Mouse (Mus musculus) granulocyte monocyte progenitor cell, adult 5-6 weeks (primary cell): ENCODE results near the gene Stx5a. TPM values are rescaled to one million over a fixed set of nuclear protein-coding genes. Genes with fewer than 3 reads are reported as not detected.

ENCODE experiments used
- ATAC-seq: replicated peaks from 2 replicates; pipeline ENCODE4 v1.8.0; 2016; ENCODE audit warnings: mild to moderate bottlenecking, moderate TSS enrichment, inconsistent platforms; ENCODE audit not compliant: poor library complexity, severe bottlenecking
- total RNA-seq, 2 experiments: library from RNA; stranded (forward) in 1 of 2; stranded (reverse) in 1 of 2; fragments of 200-712, 200-1000 nt in 1 of 2; fragments of >200 nt in 1 of 2; fragmentation: Nextera tagmentation in 1 of 2; gene quantifications; 2 replicates each; pipeline ENCODE4 v1.2.3; 2014 to 2017

The Stx5a gene
- total RNA-seq (2014; fragmentation: Nextera tagmentation): 63.4 and 64.7 TPM in 2 replicates
- total RNA-seq (2017): 43.0 and 62.0 TPM in 2 replicates

GRCm38 (mm10) chr19:8741243-8741869, at the start of gene Stx5a:
Gene Stx5a (plus strand): TSS chr19:8741413.
- ATAC-seq: peak; percentile 90

DNA sequence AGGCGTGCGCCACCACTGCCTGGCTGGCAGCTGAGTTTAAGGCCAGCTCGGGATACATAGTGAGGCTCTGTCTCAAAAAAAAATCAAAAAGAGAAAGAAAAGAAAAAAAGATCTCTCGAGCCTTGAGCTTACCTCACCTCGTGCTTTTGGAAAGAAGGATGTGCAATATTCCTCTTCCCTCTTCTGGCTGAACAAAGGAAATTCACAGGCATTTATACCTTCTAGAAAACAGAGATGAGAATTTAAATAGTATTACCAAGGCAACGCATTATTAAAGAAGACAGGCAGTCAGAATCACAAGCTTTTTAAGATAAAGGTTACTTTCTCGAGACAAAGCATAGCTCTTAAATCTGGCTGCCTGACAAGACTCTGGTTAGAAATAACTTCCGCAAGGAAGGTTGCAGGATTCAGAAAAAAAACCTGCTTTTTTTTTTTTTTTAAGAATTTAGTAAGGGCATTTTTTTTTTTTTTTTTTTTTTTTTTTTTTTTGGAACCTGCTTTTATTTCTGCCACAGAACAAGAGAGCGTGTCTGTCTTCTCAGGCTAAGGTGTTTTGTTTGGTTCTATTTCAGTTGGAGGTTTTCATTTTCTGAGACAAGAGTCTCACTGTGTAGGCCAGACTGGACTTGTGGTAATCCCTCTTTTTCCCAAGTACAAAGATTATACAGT, 49.2 kb upstream of the Stx5a start:
- no peak for ATAC-seq

DNA sequence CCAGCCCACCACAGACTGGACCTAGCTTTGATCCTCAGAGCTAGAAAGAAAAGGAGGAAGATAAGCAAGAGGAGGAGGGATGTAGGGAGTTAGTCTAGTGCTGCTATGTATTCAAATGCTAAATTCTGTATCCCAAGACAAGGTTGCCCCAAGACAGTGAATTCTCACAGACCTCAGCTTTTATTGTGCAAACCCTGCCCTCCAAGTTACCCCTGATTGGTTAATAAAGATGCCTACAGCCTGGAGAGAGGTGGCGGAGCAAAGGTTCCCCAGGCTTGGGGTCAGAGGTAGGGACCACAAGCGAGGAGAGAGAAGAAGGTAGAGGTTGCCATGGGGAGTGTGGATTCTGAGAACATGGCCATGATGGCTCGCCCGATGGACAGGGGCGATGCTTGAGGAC, 48.5 kb upstream of the Stx5a start:
- no peak for ATAC-seq

DNA sequence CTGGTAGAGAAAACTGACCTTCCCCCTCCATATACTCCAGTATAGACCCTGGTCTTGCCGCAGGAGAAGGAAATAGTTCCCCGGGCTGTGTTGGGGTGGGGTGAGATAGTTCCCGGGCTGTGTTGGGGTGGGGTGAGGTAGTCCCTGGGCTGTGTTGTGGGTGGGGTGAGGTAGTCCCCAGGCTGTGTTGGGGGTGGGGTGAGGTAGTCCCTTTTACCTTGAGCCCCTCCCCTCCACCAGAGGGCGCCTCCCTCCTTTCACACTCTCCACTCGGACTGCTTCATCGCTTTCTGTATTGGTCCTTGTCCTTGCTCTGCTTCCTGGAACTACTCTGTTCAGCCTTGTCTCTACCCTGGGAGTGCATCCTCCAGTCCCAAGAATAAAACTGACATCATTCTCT, 45.9 kb upstream of the Stx5a start:
- peak; percentile 70 for ATAC-seq

- ATAC-seq: no peak
Observed at GRCm38 (mm10) chr19:8699652-8700051, 41.6 kb upstream of the Stx5a start.

- no peak for ATAC-seq
Observed at GRCm38 (mm10) chr19:8702458-8702857, 38.8 kb upstream of the Stx5a start.

DNA sequence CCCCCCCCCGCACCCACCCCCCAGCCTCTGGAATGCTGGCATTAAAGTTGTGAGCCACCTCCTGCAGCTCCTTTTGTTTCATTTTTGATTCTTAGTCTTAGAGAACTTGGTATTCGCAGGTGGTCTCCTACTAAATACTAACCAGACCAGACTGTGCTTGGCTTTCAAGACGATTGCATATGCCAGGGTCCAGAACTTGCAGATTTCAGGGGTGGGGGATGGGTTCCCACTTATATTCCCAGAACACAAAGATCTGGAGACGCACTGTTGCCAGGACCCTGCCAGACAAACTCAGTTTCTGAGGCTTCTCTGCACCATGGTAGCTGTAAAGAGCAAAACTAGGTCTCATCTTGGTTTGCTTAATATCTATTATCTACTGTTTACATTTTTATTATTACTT, 37.6 kb upstream of the Stx5a start:
- ATAC-seq: no peak

GRCm38 (mm10) chr19:8705026-8705708, 36.0 kb upstream of the Stx5a start:
- ATAC-seq: peak; percentile 6; the same call in 1 of the 2 replicates

- peak; percentile 5; the same call in 1 of the 2 replicates for ATAC-seq
Observed at GRCm38 (mm10) chr19:8706132-8706667, 35.0 kb upstream of the Stx5a start.

- ATAC-seq: no peak
Observed at GRCm38 (mm10) chr19:8706930-8707329, 34.3 kb upstream of the Stx5a start.

DNA sequence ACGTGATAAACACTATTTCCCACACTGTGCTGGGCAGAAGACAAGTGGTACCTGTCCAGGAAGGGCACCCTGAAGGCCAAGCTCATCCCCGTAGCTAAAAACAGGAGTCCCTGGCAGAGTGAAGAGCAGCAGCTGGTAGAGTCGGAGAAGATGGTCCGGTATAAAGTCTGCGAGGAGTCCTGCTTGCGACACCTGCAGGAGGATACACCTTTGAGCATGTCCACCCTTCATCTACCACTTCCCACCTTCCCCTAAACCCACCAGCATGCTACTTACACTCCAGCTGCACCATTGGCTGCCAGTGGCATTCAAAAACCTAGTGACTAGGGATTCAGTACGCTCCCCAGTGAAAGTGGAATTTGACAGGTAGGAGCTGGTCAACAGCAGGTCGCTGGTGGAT, 32.3 kb upstream of the Stx5a start:
- ATAC-seq: no peak

DNA sequence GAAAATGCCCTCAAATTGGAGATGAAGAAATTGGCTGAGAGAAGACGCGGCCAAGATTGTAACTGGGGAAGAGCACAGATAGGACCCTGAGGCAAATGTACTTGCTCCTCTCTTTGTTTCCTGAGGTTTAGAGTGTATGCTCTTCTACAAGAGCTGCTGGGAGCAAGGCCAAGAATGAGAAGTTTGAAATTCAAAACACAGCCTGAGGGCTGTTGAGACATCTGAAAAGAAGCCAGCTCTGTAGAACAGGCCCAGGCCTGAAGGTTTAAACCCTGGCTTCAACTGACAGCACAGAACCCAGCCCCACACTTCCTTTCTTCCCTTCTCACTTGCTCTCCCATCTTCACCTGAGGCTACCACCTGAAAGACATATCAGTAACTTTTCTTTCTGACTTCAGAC, 31.2 kb upstream of the Stx5a start:
- no peak for ATAC-seq

DNA sequence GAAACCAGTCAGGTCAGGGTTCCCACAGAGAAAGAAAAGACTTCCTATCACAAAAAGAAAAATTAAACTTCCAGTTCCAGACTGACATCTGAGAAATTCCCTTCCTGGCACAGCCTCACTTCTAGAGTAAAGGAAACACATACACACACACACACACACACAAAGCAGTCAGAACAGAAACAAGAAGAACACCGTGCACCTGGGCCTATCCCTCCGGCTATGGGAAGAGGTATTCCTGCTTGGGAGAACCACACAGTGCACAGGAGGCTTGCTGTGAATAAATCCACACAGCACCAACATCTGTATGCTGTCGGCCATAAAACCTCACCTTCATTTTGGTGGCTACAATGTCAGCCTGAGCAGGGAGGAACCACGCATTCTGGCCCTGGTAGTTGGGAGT, 29.7 kb upstream of the Stx5a start:
- no peak for ATAC-seq

DNA sequence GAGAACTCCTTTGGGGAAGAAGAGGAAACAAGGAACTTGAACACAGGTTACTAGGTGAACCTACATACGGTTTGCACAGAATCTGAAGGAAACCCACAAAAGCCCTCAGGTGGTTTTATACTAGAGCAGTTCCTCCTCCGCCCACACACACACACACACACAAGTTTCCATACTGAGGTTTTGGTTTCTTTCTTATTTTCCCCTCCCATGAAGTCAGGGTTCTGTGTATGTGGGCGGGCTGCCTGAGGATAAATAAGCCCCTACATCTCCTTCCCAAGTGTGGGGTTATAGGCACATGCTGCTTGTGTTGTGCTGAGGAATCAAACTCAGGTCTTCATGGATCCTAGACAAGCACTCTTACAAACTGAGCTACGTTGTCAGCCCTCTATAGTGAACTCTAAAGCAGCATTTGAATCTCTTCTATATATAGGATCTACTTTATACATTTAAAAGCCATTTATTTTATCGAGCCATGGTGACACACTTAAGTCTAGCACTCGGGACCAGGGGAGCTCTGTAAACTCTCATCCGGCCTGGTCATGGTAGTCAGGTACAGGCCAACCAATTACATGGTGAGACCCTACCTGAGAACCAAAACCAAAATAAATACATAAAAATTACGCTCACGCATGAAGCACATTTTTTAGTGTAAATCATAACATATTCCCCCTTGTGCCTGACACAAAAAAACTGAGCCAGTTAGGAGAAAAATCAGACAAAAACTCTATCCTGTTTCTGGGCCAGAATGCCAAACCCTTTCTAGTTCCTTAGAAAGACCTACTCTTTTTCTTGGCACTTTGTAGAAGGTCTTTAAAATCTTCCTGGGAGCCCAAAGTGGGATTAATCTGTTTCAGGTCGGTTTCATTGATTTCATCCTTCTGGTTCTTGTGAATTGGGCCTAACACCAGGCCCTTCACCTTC, 29.0 kb upstream of the Stx5a start:
- ATAC-seq: peak; percentile 9; the same call in 1 of the 2 replicates

DNA sequence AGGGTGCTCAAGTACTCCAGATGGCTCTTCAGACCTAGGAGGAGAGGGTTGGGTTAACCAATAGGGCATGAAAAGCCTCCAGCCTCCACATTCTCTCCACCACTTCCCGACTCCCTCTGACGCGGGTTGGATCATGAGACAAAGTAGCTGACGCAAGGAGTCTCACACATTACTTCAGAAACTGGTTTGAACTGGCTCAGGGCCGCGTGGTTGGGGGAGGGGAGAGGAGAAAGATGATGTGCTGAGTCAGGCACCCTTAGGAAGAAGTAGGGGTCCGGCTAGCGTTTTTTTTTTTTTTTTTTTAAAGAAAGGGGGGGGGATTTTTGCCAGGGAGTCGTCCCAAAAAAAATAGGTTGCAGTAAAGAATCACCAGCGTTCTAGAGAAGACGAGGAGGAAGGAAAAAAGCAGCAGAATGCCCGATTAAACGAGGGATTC, 28.3 kb upstream of the Stx5a start:
- ATAC-seq: peak; percentile 74

GRCm38 (mm10) chr19:8713306-8713996, 27.8 kb upstream of the Stx5a start:
- ATAC-seq: peak; percentile 69

GRCm38 (mm10) chr19:8713997-8714652, 27.1 kb upstream of the Stx5a start:
- ATAC-seq: peak; percentile 34

- no peak for ATAC-seq
Observed at GRCm38 (mm10) chr19:8714653-8715481, 26.3 kb upstream of the Stx5a start.
